Mouse (Mus musculus) spleen, postnatal 10 days (tissue): ENCODE measurements around the gene Nlk.
"Not testable (repeated sequence)": the region's sequence is repeated elsewhere in the genome, so short reads cannot be mapped to it uniquely, and the experiment has no call there.

Source experiments
- DNase-seq, 2 experiments: peaks; one replicate each; pipeline ENCODE4 v3.0.0; 2021 to 2022; ENCODE audit warnings: low spot score in 2 of 2

Gene Nlk

DNA sequence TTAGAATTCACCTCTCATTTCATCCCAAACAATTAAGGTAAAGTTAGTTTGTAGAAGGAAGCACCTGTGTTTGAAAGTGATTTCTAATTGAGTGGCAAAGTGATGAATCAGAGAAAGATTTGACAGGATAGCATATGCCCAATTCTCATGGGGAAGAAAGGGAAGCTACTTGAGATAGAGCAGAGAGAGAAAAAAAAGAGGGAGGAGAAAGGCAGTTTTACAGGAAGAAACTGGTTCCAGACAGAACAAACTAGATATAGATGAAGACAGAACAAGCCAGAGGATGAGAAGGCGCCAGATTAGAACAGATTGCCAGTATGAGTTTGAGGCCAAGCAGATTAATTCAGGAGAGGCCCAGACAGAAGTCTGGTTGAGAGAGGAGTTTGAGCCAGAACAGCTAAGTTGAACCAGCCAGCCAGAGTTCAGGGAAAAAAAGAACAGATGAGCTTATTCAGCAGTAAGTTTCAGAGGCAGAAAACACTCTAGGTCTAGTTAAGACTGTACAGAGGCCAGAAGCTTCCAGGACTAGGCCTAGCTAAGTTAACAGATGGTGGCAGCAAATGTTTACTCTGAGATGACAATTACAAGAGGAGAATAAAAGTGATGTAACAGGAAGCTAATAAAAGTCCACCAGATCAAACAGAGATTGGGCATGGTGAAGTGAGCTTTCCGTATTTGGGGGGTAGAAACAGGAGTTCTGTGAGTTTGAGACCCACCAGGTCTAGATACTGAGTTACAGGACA, 149.3 kb downstream of the Nlk start:
- no peak for DNase-seq

DNA sequence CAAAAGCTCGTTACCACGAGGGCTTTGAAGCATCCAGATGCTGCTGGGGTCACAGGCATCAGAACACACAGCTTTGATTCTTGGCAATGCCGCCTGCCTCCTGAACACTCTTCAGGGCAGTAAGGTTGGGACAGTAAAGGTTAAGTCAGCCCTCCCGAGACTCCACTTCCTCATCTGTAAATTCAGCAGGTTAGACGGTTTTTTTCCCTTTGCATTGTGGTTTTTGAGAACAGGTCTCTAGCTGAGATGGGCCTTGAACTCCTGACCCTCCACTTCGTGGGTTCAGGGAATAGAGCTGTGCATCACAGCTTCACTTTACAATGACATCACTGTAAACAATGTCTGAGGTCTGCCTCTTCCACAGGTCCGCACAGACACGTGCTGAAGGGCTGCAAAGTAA, 152.0 kb downstream of the Nlk start:
- no peak for DNase-seq

DNA sequence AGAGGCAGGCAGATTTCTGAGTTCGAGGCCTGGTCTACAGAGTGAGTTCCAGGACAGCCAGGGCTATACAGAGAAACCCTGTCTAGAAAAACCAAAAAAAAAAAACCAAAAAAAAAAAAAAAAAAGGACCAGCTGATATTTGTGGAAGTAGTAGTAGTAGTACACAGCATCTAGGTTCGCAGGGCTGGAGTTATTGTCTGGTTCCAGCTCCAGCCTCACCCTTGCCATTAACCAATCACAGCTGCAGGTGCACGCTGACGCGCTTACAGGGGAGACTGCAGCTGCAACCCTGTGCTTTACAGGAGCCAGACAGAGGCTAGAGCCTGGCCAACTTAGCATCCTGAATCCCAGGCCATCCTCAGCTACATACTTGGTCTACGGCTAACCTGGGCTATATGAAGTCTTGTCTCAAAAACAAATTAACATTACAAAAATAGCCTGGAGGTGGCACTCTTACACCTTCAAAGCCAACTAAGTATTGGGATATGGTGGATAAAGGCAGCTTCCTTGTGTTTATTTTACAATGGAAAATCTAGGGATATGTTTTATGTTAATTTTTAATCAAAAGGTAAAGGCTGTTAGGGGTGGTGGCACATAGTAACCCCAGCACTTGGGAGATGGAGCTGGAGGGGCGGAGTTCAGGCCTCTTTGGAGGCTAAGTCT, 152.6 kb downstream of the Nlk start:
- no peak for DNase-seq

DNA sequence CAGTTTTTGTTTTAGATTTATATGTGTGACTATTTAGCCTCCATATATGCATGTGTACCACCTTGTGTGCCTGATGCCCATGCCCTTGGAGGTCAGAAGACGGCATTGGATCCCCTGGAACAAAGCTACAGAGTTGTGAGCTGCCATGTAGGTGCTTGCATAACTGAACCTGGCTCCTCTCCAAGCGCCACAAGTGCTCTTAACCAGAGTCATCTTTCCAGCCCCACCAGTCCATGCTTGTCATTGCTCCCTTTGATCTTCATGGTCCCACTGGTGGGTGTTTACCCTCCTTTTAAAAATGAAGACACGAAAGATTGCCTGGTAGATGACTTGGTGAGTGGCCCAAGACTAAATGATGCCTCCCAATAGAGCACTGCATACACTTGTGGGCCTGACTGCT, 156.8 kb downstream of the Nlk start:
- DNase-seq: no peak

DNA sequence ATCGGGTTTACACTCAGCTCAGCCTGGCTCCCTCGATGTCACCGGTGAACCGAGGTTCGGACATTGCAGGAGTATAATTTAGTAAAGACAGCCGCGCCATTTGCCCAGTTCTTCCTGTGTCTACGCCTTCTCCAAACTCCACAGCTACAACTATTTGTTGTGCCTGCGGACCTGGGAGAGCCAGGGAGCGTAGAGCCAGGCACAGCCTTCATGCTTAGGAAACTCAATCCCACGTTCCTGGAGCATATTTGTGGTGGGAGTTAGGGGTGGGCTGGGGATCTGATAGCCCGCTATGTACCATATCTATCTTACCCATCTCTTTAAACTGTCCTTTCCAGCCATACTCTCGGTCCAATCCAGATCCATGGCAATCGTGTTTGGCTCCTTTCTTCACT, 160.5 kb downstream of the Nlk start:
- DNase-seq: no peak

DNA sequence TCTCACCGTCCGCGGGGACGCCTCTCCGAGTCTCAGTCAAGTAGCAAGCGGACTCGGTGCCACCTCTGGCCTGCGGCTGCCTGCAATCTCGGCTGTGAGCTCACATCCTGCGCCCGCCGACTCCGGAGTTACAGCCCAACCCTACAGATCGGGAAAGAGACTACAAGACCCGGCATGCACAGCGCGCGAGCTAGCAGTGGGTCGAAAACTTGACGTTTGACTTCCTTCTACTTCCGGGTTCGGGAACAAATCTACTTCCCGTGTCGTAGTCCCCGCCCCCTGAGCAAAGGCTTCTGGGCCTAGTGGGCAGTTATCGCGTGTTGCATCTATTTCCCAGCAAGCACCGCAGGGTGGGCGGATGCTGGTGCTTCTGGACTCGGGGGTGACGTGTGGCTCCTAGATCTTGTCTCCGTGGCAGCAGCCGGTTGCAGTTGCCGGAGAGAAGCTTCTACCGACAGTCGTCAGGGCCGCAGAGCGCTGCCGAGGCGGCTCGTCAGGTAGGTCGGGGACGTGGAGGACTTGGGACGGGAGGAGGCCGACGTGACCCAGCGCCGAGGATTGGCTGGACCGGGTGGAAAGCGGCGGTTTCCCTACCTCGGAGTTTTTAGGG, 161.0 kb downstream of the Nlk start, which contains the start of the genes Tnfaip1 and Ift20:
Gene Tnfaip1 (minus strand): TSS at position 253 of the 610 bp plus-strand sequence.
Gene Ift20 (plus strand): TSS at position 282 of the 610 bp plus-strand sequence.
- DNase-seq: peak; percentile 88 to 99

DNA sequence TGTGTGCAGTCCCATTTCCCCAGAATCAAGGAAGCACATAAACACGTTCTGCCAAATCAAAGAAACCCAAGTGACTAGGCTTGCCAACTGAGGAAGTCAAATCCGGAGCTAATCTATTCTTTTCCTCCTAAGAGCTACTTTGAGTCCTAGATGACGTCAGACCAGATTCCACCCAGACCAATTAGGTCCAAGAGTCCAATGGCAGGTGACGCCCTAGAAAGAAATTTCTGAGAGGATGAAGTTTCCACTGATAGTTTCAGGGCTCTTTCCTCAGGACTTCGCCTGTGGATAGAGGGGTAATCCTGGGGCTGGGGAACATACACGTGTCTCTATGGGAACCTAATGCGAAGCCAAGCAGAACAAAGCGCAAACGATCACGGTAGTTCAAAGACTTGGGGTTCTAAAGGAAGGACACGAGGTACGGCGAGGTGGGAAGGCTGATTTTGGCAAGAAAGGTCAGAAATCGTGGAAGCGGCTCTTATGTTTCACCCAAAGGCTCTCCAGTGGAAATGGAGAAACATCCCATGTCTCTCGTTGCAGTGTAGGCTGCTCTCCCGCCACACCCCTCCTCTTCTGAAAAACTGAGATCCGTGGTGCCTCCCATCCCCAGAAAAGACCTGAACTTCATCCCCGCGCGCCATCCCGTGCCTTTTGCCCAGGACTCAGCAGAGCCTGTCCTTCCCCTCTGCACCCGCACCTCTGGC, 161.6 kb downstream of the Nlk start:
- no peak for DNase-seq

DNA sequence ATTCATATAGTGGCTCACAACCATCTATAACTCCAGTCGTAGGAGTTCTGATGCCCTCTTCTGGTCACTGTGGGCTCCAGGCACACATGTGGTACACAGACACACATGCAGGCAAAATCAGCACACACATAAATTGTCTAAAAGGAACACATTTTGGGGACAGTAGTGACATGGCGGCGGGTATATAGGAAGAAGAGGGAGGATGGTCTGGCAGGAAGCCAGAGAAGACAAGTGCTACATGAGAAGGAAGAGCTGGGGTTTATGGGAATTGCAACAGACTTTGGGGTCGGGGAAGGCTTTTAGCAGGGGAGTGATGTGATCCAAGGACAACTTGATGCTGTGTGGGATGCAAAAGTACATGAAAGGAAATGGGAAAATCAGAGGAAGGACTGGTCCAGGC, 162.7 kb downstream of the Nlk start:
- no peak for DNase-seq

DNA sequence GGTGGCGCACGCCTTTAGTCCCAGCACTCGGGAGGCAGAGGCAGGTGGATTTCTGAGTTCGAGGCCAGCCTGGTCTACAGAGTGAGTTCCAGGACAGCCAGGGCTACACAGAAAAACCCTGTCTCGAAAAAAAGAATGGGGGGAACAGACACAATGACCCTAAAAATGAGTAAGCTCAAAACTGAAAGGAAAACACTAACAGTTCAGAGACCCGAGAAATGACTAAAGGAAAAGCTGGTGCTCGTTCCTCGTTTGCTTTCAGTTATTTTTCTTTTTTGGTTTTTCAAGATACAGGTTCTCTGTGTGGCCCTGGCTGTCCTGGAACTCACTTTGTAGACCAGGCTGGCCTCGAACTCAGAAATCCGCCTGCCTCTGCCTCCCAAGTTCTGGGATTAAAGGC, 165.7 kb downstream of the Nlk start:
- DNase-seq: not testable (repeated sequence)

DNA sequence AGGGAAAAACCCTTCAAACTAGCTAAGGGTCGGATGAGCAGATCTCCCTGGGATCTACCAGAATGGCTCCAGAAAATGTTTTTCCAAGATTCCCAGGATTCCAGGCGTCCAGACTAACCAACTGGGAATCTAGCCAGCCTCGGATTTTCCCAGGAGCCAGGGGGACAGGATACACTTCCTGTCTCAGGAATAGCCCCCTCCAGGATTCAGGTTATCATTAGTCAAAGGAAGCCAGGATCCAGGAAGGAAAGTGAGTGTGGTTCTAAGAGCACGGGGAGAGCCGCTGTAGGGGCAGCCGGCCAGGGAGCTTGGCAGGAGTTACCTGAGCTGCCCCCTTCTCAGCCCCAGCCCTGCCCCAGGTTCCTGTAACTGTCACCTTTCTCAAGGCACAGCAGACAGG, 166.1 kb downstream of the Nlk start:
- DNase-seq: no peak

DNA sequence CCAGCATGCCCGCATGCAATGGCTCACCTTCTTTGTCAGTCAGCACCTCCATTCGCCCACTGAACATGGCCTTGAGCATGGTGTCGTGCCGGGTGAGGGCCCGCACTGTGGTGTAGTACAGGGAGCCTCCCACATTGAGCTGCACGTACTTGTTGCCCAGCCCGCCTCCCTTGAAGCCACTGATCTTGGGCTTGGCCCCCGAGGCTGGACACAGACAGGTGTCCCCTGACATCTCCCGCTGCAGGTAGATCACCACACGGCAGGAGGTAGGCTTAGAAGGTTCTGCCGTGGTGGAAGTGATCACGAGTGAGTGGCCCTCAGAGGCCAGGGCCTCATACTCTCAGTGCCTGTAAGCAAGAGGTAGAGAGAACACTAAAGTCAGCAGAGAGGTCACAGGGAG, 167.2 kb downstream of the Nlk start:
- no peak for DNase-seq

DNA sequence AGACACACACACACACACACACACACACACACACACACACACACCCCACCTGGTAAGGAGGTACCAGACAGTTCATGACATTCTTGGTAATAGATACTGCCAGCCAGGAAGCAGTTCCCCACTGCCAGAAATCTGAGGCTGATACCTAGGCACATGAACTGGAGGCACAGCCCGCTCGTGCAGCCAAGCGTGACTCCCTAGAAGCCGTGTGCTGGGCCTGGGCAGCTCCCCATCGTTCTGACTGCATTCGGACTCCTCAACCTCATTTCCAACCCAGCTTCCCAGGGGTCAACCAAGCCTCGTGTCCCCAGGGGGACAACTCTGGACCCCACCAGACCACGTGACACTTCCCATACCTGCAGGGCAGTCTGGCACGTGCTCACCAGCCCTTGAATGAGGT, 168.5 kb downstream of the Nlk start:
- DNase-seq: no peak

DNA sequence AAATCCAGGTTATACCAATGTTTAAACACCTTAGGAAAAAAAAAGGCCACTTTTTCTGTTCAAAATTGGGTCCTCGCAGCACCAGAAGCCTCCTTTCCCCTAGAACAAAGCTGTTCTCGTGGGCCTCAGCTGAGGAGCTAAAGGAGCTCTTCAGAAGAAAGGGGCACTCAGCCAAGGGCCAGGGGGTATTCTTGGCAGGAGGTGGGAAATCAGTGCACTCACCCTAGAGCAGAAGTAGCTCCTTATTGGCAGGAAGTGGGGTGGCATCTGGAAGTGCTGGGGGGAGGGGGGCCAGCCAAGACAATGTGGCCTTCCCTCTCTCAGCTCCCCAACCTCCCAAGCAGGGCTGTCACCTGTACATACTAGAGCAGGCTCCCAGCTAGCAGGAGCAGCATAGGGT, 172.3 kb downstream of the Nlk start:
- DNase-seq: no peak

DNA sequence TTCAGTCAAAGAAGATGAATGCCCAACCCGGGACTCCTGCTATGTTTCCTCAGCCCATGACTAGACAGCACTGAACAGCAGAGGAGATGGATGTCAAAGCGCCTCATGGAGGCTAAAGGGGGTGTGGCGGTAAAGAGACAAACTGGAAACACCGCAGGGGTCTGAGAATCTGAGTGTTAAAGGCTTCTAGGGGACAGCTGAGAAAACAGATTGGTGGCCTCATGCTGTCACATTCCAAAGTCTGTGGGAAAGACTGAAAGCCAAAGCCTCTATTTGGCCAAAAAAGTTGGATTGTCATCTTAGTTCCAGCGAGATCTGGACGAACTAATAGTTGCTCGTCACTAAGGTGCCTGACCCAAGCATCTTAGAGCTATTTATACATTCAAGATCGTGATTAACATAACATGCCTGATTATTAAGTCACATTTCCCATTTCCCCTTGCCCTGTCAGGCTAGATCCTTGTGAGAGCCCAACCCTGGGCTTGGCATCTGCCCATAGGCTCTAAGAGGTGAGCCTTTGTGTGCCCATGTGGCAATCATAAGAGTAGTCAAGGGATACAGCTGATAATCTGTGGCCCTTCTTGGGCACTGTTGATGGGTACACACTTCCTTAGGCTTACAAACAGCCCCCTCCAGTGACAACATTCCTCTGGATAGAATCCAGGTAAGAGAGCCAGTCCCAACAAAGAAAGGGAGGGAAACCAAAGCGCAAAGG, 173.8 kb downstream of the Nlk start:
- DNase-seq: no peak

DNA sequence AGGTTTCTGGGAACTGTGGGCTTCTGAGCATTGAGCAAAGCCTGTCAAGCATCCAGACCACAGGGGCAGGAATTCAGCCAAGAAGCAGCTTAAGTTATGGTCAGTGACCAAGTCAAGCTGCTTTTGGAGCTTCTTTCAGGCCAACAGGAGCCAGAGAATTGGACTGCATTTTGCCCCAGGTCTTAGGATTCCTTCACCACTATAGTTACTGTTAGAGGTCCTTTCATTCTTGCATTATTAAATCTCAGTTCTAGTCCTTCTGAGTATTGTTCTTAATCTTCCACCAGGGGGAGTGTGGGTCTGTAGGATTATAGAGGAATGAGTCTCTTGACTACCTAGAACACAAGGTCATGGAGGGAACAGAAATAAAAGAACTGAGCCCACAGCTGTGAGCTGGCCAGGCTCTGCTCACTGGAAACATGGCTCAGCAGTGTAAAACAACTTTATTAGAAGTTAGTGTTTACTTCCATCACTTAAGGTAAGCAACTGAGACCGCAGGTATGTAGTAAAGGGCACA, 174.6 kb downstream of the Nlk start:
- DNase-seq: no peak

DNA sequence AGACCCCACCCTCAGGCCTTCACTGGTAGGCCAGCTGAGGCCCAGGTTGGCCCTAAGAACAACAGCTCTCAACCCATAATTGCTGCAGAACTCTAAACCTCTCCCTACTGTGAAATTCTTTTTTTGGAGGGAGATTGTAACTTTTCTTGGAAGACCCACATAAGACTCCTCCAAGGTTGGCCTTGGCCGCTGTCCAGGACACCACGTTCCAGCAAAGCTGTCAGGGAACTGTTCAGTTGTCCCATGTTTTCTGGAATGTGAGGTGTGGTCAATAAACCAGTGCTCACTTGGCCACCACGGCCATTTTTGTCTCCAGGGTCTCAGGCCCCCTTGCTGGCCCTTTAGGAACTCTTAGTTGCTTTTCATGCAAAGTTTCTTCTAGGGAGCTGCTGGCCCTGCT, 175.3 kb downstream of the Nlk start:
- DNase-seq: no peak

DNA sequence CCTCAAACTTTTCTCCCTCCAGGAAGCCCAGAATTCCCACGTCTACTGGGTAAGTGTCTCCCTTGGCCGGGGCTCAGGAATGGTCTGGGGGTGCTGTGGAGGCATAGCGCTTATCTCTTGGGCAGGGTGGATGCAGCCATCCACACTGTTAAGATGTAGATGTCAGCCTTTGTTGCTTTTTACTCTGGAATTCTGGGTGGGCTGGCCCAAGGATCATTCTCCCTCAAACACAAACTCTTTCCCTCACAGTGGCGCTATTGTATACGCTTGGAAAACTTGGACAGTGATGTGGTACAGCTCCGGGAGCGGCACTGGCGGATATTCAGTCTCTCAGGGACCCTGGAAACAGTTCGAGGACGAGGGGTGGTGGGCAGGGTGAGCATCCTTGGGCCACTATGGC, 178.2 kb downstream of the Nlk start:
- DNase-seq: no peak
